Mouse (Mus musculus) CH12.LX (cell line): ENCODE results near the gene Fgd6. TPM values are rescaled to one million over a fixed set of nuclear protein-coding genes. Genes with fewer than 3 reads are reported as not detected.

Experiments used
- DNase-seq: peaks from one replicate; pipeline ENCODE4 v3.0.0-alpha.2; 2013; ENCODE audit errors: extremely low read depth
- H3K27ac ChIP-seq: 2 replicates; pipeline ENCODE4 v1.5.1; 2012; ENCODE audit warnings: low read depth, mild to moderate bottlenecking, control low read depth, moderate library complexity; ENCODE audit not compliant: insufficient read depth
- H3K27me3 ChIP-seq: replicated peaks from 2 replicates; pipeline ENCODE3; 2012; ENCODE audit warnings: inconsistent platforms
- H3K36me3 ChIP-seq, 2 experiments: replicated peaks in 1 of 2; 2 replicates each; pipeline versions ENCODE3 to v1.6.1; 2012; ENCODE audit warnings: inconsistent platforms in 1 of 2, low read length in 1 of 2, mild to moderate bottlenecking in 1 of 2, mixed read lengths in 1 of 2, moderate library complexity in 1 of 2; ENCODE audit not compliant: control insufficient read depth in 1 of 2, insufficient read depth in 1 of 2
- H3K4me1 ChIP-seq, 2 experiments: 2 replicates each; pipeline ENCODE4 v1.6.1; 2012; ENCODE audit warnings: inconsistent platforms in 1 of 2, moderate library complexity in 1 of 2; ENCODE audit not compliant: insufficient read depth in 2 of 2, control insufficient read depth in 1 of 2
- H3K4me2 ChIP-seq: 2 replicates; pipeline ENCODE4 v1.6.1; 2012; ENCODE audit warnings: low read depth, mild to moderate bottlenecking, control low read depth; ENCODE audit not compliant: poor library complexity, insufficient read depth, severe bottlenecking
- H3K4me3 ChIP-seq, 3 experiments: fragments of 150-350 bp in 1 of 3; sonication (generic) in 1 of 3; replicated peaks in 1 of 3; 2 replicates each; pipeline versions ENCODE3 to v1.5.1; 2011 to 2012; ENCODE audit warnings: low read depth in 2 of 3, low read length in 2 of 3, mild to moderate bottlenecking in 2 of 3, moderate library complexity in 2 of 3, control low read depth in 1 of 3, improper control_type of control experiment in 1 of 3, inconsistent platforms in 1 of 3, mixed read lengths in 1 of 3; ENCODE audit not compliant: poor library complexity in 1 of 3
- H3K79me2 ChIP-seq: replicated peaks from 2 replicates; pipeline ENCODE4 v1.6.1; 2012; ENCODE audit warnings: mild to moderate bottlenecking, moderate library complexity; ENCODE audit not compliant: control insufficient read depth, poor library complexity, insufficient read depth, severe bottlenecking; ENCODE audit errors: extremely low read depth
- H3K9ac ChIP-seq: 2 replicates; pipeline ENCODE4 v1.6.1; 2012; ENCODE audit warnings: low read depth, mild to moderate bottlenecking, control low read depth, moderate library complexity; ENCODE audit not compliant: insufficient read depth
- H3K9me3 ChIP-seq: replicated peaks from 2 replicates; pipeline ENCODE3; 2012; ENCODE audit warnings: low read length, inconsistent platforms, mixed read lengths
- CHD1 ChIP-seq: IDR thresholded peaks from 2 replicates; pipeline ENCODE4 v1.6.1; 2012; ENCODE audit warnings: low read depth, low read length, improper control_type of control experiment, inconsistent platforms
- E2F4 ChIP-seq: IDR thresholded peaks from 2 replicates; pipeline ENCODE4 v1.6.1; 2011; ENCODE audit warnings: low read depth, low read length, improper control_type of control experiment; ENCODE audit not compliant: insufficient replicate concordance
- ELF1 ChIP-seq: IDR thresholded peaks from 2 replicates; pipeline ENCODE4 v1.6.1; 2014; ENCODE audit warnings: low read depth, mild to moderate bottlenecking, inconsistent platforms, low read length, improper control_type of control experiment
- HCFC1 ChIP-seq: IDR thresholded peaks from 2 replicates; pipeline ENCODE4 v1.6.1; 2012; ENCODE audit warnings: low read depth, mild to moderate bottlenecking, inconsistent platforms, low read length, improper control_type of control experiment
- JUND ChIP-seq: conservative IDR thresholded peaks from 2 replicates; pipeline ENCODE4 v1.6.1; 2011; ENCODE audit warnings: low read depth, low read length, improper control_type of control experiment
- KAT2A ChIP-seq: IDR thresholded peaks from 2 replicates; pipeline ENCODE4 v1.6.1; 2012; ENCODE audit warnings: low read length, improper control_type of control experiment, inconsistent platforms; ENCODE audit not compliant: insufficient replicate concordance
- MEF2A ChIP-seq: IDR thresholded peaks from 2 replicates; pipeline ENCODE4 v1.6.1; 2014; ENCODE audit warnings: low read depth, mild to moderate bottlenecking, inconsistent platforms, low read length, improper control_type of control experiment, borderline replicate concordance
- MXI1 ChIP-seq: IDR thresholded peaks from 2 replicates; pipeline ENCODE4 v1.6.1; 2011; ENCODE audit warnings: mild to moderate bottlenecking, low read depth, low read length, improper control_type of control experiment
- NRF1 ChIP-seq: IDR thresholded peaks from 2 replicates; pipeline ENCODE4 v1.6.1; 2014; ENCODE audit warnings: low read depth, mild to moderate bottlenecking, inconsistent platforms, low read length, improper control_type of control experiment, moderate library complexity
- RCOR1 ChIP-seq: conservative IDR thresholded peaks from 2 replicates; pipeline ENCODE4 v1.6.1; 2012; ENCODE audit warnings: low read depth, mild to moderate bottlenecking, inconsistent platforms, low read length, improper control_type of control experiment
- dilution Hi-C: fragments of 300-500 bp; cut with MboI; formaldehyde crosslinking; loops from 2 replicates; pipeline ENCODE4 v1.14.3; 2020; ENCODE audit warnings: low sequenced_read_pairs; ENCODE audit not compliant: extremely low pct_unique_long_range_greater_than_20kb, extremely low pct_ligation_motif_present
- in situ Hi-C: fragments of 300-500 bp; cut with MboI; formaldehyde crosslinking; loops from 3 replicates; pipeline ENCODE4 v1.14.3; 2019; ENCODE audit warnings: low sequenced_read_pairs, low pct_ligation_motif_present, low pct_unique_long_range_greater_than_20kb, mixed read lengths
- polyA plus RNA-seq: library from polyadenylated mRNA; unstranded; fragments of >175 nt; gene quantifications from 2 replicates; pipeline ENCODE4 v1.2.1, GENCODE M21; 2012; ENCODE audit warnings: low read depth; ENCODE audit not compliant: insufficient read length
- total RNA-seq, 2 experiments: library from RNA; depleted of rRNA; stranded (reverse); fragments of 300-350 nt in 1 of 2; fragments of >200 nt in 1 of 2; gene quantifications; 2 replicates each; pipeline ENCODE4 v1.2.3; 2012 to 2014

The Fgd6 gene
- total and polyA plus RNA-seq, 3 experiments, result 3.3 to 7.2 (median 5.0) TPM

DNA sequence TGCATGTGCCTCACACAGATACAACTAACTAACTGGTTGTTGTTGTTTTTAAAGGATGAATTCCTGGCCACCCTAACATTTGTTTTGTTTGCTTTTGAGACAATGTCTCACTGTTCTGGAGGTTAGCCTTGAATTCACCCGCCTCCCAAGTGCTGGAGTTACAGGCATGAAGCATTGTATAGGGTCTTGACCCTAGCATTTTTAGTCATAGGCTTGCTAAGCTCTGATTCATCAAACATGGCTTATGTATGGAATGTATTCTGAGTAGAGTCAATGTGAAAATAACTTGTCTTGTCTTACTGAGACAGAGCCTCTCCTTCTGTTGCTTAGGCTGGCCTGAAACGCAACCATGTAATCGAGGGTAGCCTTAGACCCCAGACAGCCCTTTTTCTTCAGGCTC is 82.1 kb downstream of the Fgd6 start:
- no peak for DNase-seq
- H3K4me1 ChIP-seq, result peaks cover 14 to 38% of the 10 kb centered on the region in 2 experiments
- H3K9ac ChIP-seq, result no peak overlapping the region
- peaks cover 4 to 35% of the 10 kb centered on the region in 2 experiments for H3K36me3 ChIP-seq
- H3K4me2 ChIP-seq, result no peak overlapping the region
- H3K9me3 ChIP-seq, result no peaks in the 10 kb centered on the region
- dilution Hi-C loops, result no loop called here
- H3K79me2 ChIP-seq, result no peaks in the 10 kb centered on the region
- TF ChIP-seq E2F4 (no peak), MEF2A (no peak), HCFC1 (no peak), JUND (no peak), MXI1 (no peak)
- no peaks in the 10 kb centered on the region for H3K27me3 ChIP-seq
- no peak overlapping the region for H3K27ac ChIP-seq
- H3K4me3 ChIP-seq, result no peak overlapping the region
- in situ Hi-C loops, result no loop called here

DNA sequence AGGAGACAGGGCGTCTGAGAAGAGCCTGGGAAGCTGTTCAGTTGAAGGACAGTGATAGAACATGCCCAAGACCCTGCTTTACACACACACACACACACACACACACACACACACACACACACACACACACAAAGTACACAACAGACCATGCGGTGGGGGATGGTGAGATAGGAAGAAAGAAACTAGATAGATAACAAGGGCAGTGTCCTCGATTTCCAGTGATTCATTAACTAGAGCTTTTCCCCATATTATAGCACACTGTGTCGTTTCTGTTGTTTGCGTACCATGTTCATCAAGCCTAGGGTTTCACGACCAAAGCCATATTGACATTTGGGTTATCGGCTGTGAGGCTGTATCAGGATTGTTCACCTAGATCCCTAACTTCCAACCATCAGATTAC is 83.2 kb downstream of the Fgd6 start:
- Histone ChIP-seq H3K4me1 (peaks cover 19 to 47% of the 10 kb centered on the region in 2 experiments), H3K36me3 (peaks cover 14 to 43% of the 10 kb centered on the region in 2 experiments), H3K9me3 (no peaks in the 10 kb centered on the region), H3K27me3 (no peaks in the 10 kb centered on the region), H3K4me2 (no peak overlapping the region), H3K27ac (no peak overlapping the region), H3K79me2 (no peaks in the 10 kb centered on the region), H3K9ac (no peak overlapping the region), H3K4me3 (no peak overlapping the region)
- in situ Hi-C loops (no loop called here), dilution Hi-C loops (no loop called here)
- no peak for DNase-seq
- no peak for TF ChIP-seq CHD1

DNA sequence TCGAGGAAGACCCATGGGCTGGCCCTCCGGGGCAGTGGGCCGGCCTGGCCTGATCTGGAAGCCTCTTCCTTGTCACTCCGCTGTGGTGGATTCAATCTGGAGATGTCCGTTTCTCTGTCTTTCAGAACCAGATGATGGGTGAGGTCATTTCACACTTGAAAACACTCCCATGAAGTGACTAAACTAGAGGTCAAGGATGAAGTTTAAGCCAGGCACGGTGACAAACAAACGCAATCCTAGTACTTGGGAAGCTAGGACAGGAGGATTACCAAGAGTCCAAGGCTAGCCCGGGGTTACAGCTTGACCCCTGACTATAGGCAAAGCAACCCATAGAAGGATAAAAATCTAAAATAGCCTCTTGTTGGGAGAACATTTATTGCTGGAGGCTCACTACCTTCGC is 84.9 kb downstream of the Fgd6 start:
- H3K27ac ChIP-seq, result no peak overlapping the region
- dilution Hi-C loops, result no loop called here
- H3K9ac ChIP-seq, result no peak overlapping the region
- no peak for DNase-seq
- H3K27me3 ChIP-seq, result no peaks in the 10 kb centered on the region
- no peak overlapping the region for H3K4me3 ChIP-seq
- H3K4me2 ChIP-seq, result no peak overlapping the region
- H3K36me3 ChIP-seq, result peaks cover 23 to 58% of the 10 kb centered on the region in 2 experiments
- TF ChIP-seq RCOR1 (no peak), NRF1 (no peak), KAT2A (no peak), ELF1 (no peak)
- in situ Hi-C loops, result no loop called here
- no peaks in the 10 kb centered on the region for H3K9me3 ChIP-seq
- H3K79me2 ChIP-seq, result no peaks in the 10 kb centered on the region
- peaks cover 13 to 34% of the 10 kb centered on the region in 2 experiments for H3K4me1 ChIP-seq
